Mouse (Mus musculus) neural tube, embryonic 14.5 days (tissue): ENCODE results near the gene Srsf7. TPM values are rescaled to one million over a fixed set of nuclear protein-coding genes. Genes with fewer than 3 reads are reported as not detected.

Experiments
- ATAC-seq: fragments of 200-750 bp; cut with Nextera tagmentation; 2 replicates; pipeline ENCODE4 v1.8.0; 2017; ENCODE audit warnings: low read depth, mild to moderate bottlenecking, moderate TSS enrichment, moderate library complexity
- H3K27ac ChIP-seq: fragments of 300-500 bp; sonication (generic); 2 replicates; pipeline ENCODE4 v1.5.1; 2014; ENCODE audit warnings: low read depth, mild to moderate bottlenecking, control low read depth, low read length, moderate library complexity, mixed read lengths
- H3K27me3 ChIP-seq: fragments of 300-500 bp; sonication (generic); 2 replicates; pipeline ENCODE4 v1.6.1; 2014; ENCODE audit warnings: low read length; ENCODE audit not compliant: control insufficient read depth, insufficient read depth
- H3K36me3 ChIP-seq: fragments of 300-500 bp; sonication (generic); 2 replicates; pipeline ENCODE4 v1.6.1; 2014; ENCODE audit warnings: low read length, mixed read lengths; ENCODE audit not compliant: control insufficient read depth, insufficient read depth
- H3K4me1 ChIP-seq: fragments of 300-500 bp; sonication (generic); 2 replicates; pipeline ENCODE4 v1.6.1; 2014; ENCODE audit warnings: low read length; ENCODE audit not compliant: control insufficient read depth, insufficient read depth
- H3K4me2 ChIP-seq: fragments of 300-500 bp; sonication (generic); 2 replicates; pipeline ENCODE4 v1.6.1; 2014; ENCODE audit warnings: mild to moderate bottlenecking, low read depth, low read length, control low read depth
- H3K4me3 ChIP-seq: fragments of 300-500 bp; sonication (generic); 2 replicates; pipeline ENCODE4 v1.5.1; 2014; ENCODE audit warnings: low read depth, low read length, control low read depth, mixed read lengths
- H3K9ac ChIP-seq: fragments of 300-500 bp; sonication (generic); replicated peaks from 2 replicates; pipeline ENCODE4 v1.6.1; 2014; ENCODE audit warnings: low read depth, mild to moderate bottlenecking, control low read depth, low read length, mixed read lengths
- H3K9me3 ChIP-seq: fragments of 300-500 bp; sonication (generic); 2 replicates; pipeline ENCODE4 v1.6.1; 2016; ENCODE audit warnings: low read length; ENCODE audit not compliant: control insufficient read depth
- WGBS: fragments of 180-500 bp; shearing (Covaris S2); extraction: QIAGEN DNeasy Blood & Tissue Kit; methylation state at CpG from one replicate; pipeline ENCODE4 v1.1.7; 2014; 5-methylcytosine and 5-hydroxymethylcytosine counted together
- polyA plus RNA-seq: library from polyadenylated mRNA; unstranded; fragments of >200 nt; fragmentation: Nextera tagmentation; extraction: Ambion mirVana; gene quantifications from 2 replicates; pipeline ENCODE4 v1.2.1, GENCODE M21; 2014

Srsf7 gene
- 400 and 447 TPM in 2 replicates for polyA plus RNA-seq

GRCm38 (mm10) chr17:80206671-80207581, at the start of gene Srsf7, which contains the start of gene Ttc39d:
Gene Srsf7, minus strand, starts transcription at chr17:80207307.
Gene Ttc39d, plus strand, starts transcription at chr17:80207460.
- H3K9ac ChIP-seq, result peak within 1 kb of the TSS; percentile 98
- peaks cover 4% of the 10 kb centered on the region; the same call in 1 of the 2 replicates for H3K27me3 ChIP-seq
- peak; percentile 92 for ATAC-seq
- H3K27ac ChIP-seq, result peak within 1 kb of the TSS; percentile 99
- H3K4me2 ChIP-seq, result peak within 1 kb of the TSS; percentile 99
- under 1% methylated on average over 66 of the region's 95 CpGs for WGBS
- peak within 1 kb of the TSS; percentile 98 for H3K4me3 ChIP-seq
- H3K36me3 ChIP-seq, result peaks cover 22% of the 10 kb centered on the region
- H3K4me1 ChIP-seq, result peaks cover 13% of the 10 kb centered on the region; the same call in 1 of the 2 replicates
- H3K9me3 ChIP-seq, result no peaks in the 10 kb centered on the region

- Histone ChIP-seq H3K27ac (no peak overlapping the region), H3K4me2 (no peak overlapping the region), H3K27me3 (no peaks in the 10 kb centered on the region), H3K9ac (no peak overlapping the region), H3K36me3 (peaks cover 89% of the 10 kb centered on the region), H3K4me3 (no peak overlapping the region), H3K4me1 (no peaks in the 10 kb centered on the region), H3K9me3 (no peaks in the 10 kb centered on the region)
- ATAC-seq, result no peak
- WGBS, result 71% methylated on average over 13 of the region's 13 CpGs
Measured at GRCm38 (mm10) chr17:80255208-80255607, 48.1 kb upstream of the Srsf7 start.

GRCm38 (mm10) chr17:80254421-80254820, 47.3 kb upstream of the Srsf7 start:
- no peak overlapping the region for H3K27ac ChIP-seq
- H3K4me2 ChIP-seq, result no peak overlapping the region
- peaks cover 89% of the 10 kb centered on the region for H3K36me3 ChIP-seq
- no peaks in the 10 kb centered on the region for H3K4me1 ChIP-seq
- ATAC-seq, result no peak
- H3K27me3 ChIP-seq, result no peaks in the 10 kb centered on the region
- H3K9me3 ChIP-seq, result no peaks in the 10 kb centered on the region
- H3K4me3 ChIP-seq, result no peak overlapping the region
- WGBS, result 98% methylated on average over 5 of the region's 5 CpGs
- H3K9ac ChIP-seq, result no peak overlapping the region

- H3K9ac ChIP-seq, result no peak overlapping the region
- no peak overlapping the region for H3K4me2 ChIP-seq
- H3K9me3 ChIP-seq, result no peaks in the 10 kb centered on the region
- no peak overlapping the region for H3K4me3 ChIP-seq
- peaks cover 89% of the 10 kb centered on the region for H3K36me3 ChIP-seq
- H3K4me1 ChIP-seq, result no peaks in the 10 kb centered on the region
- no peak for ATAC-seq
- 85% methylated on average over 13 of the region's 13 CpGs for WGBS
- H3K27me3 ChIP-seq, result no peaks in the 10 kb centered on the region
- no peak overlapping the region for H3K27ac ChIP-seq
Measured at GRCm38 (mm10) chr17:80252757-80253525, 45.8 kb upstream of the Srsf7 start.

- H3K36me3 ChIP-seq, result peaks cover 83% of the 10 kb centered on the region
- 64% methylated on average over 13 of the region's 13 CpGs for WGBS
Measured at GRCm38 (mm10) chr17:80243116-80243515, 36.0 kb upstream of the Srsf7 start.

GRCm38 (mm10) chr17:80241594-80241993, 34.5 kb upstream of the Srsf7 start:
- H3K4me3 ChIP-seq, result no peak overlapping the region
- H3K27ac ChIP-seq, result no peak overlapping the region
- no peak overlapping the region for H3K4me2 ChIP-seq
- peaks cover 78% of the 10 kb centered on the region for H3K36me3 ChIP-seq
- no peak overlapping the region for H3K9ac ChIP-seq
- no peaks in the 10 kb centered on the region for H3K4me1 ChIP-seq
- WGBS, result 88% methylated on average over 9 of the region's 9 CpGs
- no peak for ATAC-seq
- H3K27me3 ChIP-seq, result no peaks in the 10 kb centered on the region
- no peaks in the 10 kb centered on the region for H3K9me3 ChIP-seq

More at GRCm38 (mm10) chr17:80243116-80243515, 36.0 kb upstream of the Srsf7 start:
- no peak for ATAC-seq
- H3K4me2 ChIP-seq, result no peak overlapping the region
- H3K9ac ChIP-seq, result no peak overlapping the region
- no peak overlapping the region for H3K27ac ChIP-seq
- H3K9me3 ChIP-seq, result no peaks in the 10 kb centered on the region
- no peaks in the 10 kb centered on the region for H3K4me1 ChIP-seq
- no peak overlapping the region for H3K4me3 ChIP-seq
- no peaks in the 10 kb centered on the region for H3K27me3 ChIP-seq

- H3K36me3 ChIP-seq, result peaks cover 42% of the 10 kb centered on the region
Measured at GRCm38 (mm10) chr17:80237475-80237874, 30.4 kb upstream of the Srsf7 start.

GRCm38 (mm10) chr17:80236805-80237204, 29.7 kb upstream of the Srsf7 start:
- Histone ChIP-seq H3K4me1 (no peaks in the 10 kb centered on the region), H3K27ac (no peak overlapping the region), H3K9ac (no peak overlapping the region), H3K36me3 (peaks cover 36% of the 10 kb centered on the region), H3K4me2 (no peak overlapping the region), H3K27me3 (no peaks in the 10 kb centered on the region), H3K4me3 (no peak overlapping the region), H3K9me3 (no peaks in the 10 kb centered on the region)
- 93% methylated on average over 3 of the region's 3 CpGs for WGBS
- no peak for ATAC-seq

More at GRCm38 (mm10) chr17:80237475-80237874, 30.4 kb upstream of the Srsf7 start:
- no peaks in the 10 kb centered on the region for H3K27me3 ChIP-seq
- H3K4me3 ChIP-seq, result no peak overlapping the region
- 92% methylated on average over 5 of the region's 5 CpGs for WGBS
- ATAC-seq, result no peak
- H3K9me3 ChIP-seq, result no peaks in the 10 kb centered on the region
- H3K27ac ChIP-seq, result no peak overlapping the region
- H3K4me1 ChIP-seq, result no peaks in the 10 kb centered on the region
- no peak overlapping the region for H3K9ac ChIP-seq
- H3K4me2 ChIP-seq, result no peak overlapping the region
